Mouse (Mus musculus): ENCODE results near the gene Ninl. TPM values are rescaled to one million over a fixed set of nuclear protein-coding genes. Genes with fewer than 3 reads are reported as not detected.

The Ninl gene
- 0.20 and 1.1 TPM in 2 replicates for polyA plus RNA-seq (2012; rRNA removed; ENCODE audit: low replicate concordance)

DNA sequence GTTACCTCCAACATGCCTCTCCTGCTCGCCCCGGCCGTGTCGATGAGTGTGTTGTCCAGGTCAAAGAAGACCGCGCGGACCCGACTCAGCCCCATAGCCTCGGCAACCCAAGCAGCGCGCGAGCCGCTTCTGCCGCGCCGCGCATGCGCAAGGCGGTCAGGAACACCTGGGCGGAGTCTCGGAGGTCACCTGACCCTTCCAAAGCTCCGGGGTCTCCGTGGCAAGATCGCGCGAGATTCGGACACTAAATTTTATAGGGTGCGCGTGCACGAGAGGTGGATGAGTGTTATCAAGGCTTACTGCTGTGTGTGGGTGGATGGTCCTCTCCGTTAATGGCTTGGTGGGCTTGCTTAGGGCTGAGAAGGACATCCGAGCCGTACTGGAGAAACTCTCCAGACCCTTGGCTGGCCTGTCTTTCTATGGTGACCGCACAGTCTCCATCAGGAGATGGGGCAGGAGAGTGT, at the start of gene Ninl, which contains the start of gene Nanp:
Ninl (minus strand) TSS at position 151 of the 464 bp plus-strand sequence.
Nanp (minus strand) TSS at position 167 of the 464 bp plus-strand sequence.

DNA sequence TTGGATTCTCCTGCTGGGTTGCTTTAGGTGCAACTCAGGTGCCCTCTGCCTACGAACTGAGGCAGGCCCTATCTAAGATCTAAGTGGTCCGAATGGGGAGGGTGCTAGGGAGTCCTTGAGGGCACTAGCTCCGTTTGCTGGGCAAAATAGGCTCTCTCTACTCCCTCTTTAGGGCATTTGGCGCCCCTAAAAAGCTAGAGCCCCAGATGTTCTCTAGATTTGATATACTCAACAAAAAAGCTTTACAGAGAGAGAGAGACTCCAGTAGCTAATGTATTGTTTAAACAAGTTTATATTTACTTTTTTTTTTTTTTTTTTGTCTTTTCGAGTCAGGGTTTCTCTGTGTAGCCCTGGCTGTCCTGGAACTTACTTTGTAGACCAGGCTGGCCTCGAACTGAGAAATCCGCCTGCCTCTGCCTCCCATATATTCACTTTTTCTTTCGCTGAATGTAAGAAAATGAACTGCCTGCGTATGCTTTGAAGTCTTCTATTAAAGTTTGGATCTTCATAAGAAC, 134.2 kb downstream of the Ninl start, which contains the start of gene Gins1:
Gins1 (plus strand) TSS at position 465 of the 515 bp plus-strand sequence.

DNA sequence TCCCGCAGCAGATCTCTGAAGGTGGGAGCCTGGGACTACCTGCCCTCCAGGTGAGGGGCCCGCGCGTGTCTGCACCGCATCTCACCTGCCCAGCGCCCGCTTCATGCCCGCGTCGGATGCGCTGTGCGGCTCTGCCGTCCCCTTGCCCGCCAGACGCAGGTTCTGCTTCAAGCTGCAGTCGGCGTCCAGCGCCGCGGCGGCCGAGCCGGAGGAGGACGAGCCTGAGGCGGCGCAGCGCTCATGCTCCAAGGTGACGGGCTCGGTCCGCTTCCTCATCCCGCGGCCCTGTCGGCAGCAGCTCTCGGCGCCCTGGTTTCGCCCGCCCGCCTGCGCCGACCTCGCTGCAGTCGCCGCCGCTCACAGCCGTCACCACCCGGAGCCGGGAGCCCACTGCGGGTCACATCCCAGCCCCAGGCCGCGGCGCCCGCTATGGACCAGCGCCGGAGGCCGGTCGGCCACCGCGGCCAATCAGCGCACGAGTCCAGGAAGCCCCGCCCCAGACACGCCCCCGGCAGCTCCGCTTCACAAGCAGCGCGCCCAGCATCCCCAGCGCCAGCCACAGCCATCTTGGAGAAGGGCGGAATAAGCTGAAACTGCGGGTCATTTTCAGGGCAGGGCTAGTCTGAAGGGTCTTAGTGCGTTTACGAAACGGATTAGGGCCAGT, 134.8 kb downstream of the Ninl start, which contains the start of gene Abhd12:
Abhd12 (minus strand) TSS at position 470 of the 664 bp plus-strand sequence.

Other genes starting within 250 kb of the Ninl start
- gene Abhd12, start 134.6 kb downstream of the Ninl start, polyA plus RNA-seq (2012; rRNA removed; ENCODE audit: low replicate concordance) = 37.9 and 106 TPM in 2 replicates
- 0.74 and 1.1 TPM in 2 replicates for gene Gins1, start 134.0 kb downstream of the Ninl start, polyA plus RNA-seq (2012; rRNA removed; ENCODE audit: low replicate concordance)
- 0.36 and 0.89 TPM in 2 replicates for gene Nanp, start within 50 bp of the Ninl start, polyA plus RNA-seq (2012; rRNA removed; ENCODE audit: low replicate concordance)
- not detected in 2 replicates for gene Gm14151, start 53.0 kb upstream of the Ninl start, polyA plus RNA-seq (2012; rRNA removed; ENCODE audit: low replicate concordance)
- not detected in 2 replicates for gene Gm14147, start 58.9 kb upstream of the Ninl start, polyA plus RNA-seq (2012; rRNA removed; ENCODE audit: low replicate concordance)